Mouse (Mus musculus) liver, postnatal 0 days (tissue): Measurements from ENCODE around the gene Npr1.

ENCODE experiments used
- CTCF ChIP-seq: sonication (generic); IDR thresholded peaks from 2 replicates; pipeline ENCODE4 v1.5.1; 2016; ENCODE audit warnings: antibody characterized with exemption, low read depth
- EP300 ChIP-seq: IDR thresholded peaks from 2 replicates; pipeline ENCODE4 v1.6.1; 2016; ENCODE audit warnings: antibody characterized with exemption, low read depth, mild to moderate bottlenecking

DNA sequence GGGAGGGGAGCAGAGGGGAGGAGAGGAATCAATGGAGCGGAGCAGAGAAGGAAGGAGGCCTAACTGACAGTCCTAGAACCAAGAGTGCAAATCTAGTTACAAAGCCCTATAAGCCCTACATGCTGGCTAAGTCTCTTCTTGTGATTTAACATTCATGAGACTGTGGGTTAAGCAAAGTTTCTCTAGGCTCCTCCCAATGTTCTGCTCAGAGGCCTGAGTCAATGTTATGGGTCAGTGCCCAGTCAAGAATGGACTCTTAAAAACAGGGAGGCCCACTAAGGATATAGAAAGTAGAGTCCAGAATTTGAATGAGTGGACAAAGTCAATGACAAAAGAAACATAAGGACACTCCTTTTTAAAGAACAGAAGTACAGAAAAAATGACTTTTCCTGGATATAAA lies 38.1 kb downstream of the Npr1 start:
- no peak for TF ChIP-seq CTCF
- no peak for TF ChIP-seq EP300
